Mouse (Mus musculus) CH12.LX (cell line): ENCODE measurements around the gene Sycp2. TPM values are rescaled to one million over a fixed set of nuclear protein-coding genes. Genes with fewer than 3 reads are reported as not detected.

ENCODE experiments used
- DNase-seq: peaks from one replicate; pipeline ENCODE4 v3.0.0-alpha.2; 2013; ENCODE audit errors: extremely low read depth
- H3K27ac ChIP-seq: 2 replicates; pipeline ENCODE4 v1.5.1; 2012; ENCODE audit warnings: low read depth, mild to moderate bottlenecking, control low read depth, moderate library complexity; ENCODE audit not compliant: insufficient read depth
- H3K27me3 ChIP-seq: replicated peaks from 2 replicates; pipeline ENCODE3; 2012; ENCODE audit warnings: inconsistent platforms
- H3K36me3 ChIP-seq, 2 experiments: replicated peaks in 1 of 2; 2 replicates each; pipeline versions ENCODE3 to v1.6.1; 2012; ENCODE audit warnings: inconsistent platforms in 1 of 2, low read length in 1 of 2, mild to moderate bottlenecking in 1 of 2, mixed read lengths in 1 of 2, moderate library complexity in 1 of 2; ENCODE audit not compliant: control insufficient read depth in 1 of 2, insufficient read depth in 1 of 2
- H3K4me1 ChIP-seq, 2 experiments: 2 replicates each; pipeline ENCODE4 v1.6.1; 2012; ENCODE audit warnings: inconsistent platforms in 1 of 2, moderate library complexity in 1 of 2; ENCODE audit not compliant: insufficient read depth in 2 of 2, control insufficient read depth in 1 of 2
- H3K4me2 ChIP-seq: 2 replicates; pipeline ENCODE4 v1.6.1; 2012; ENCODE audit warnings: low read depth, mild to moderate bottlenecking, control low read depth; ENCODE audit not compliant: poor library complexity, insufficient read depth, severe bottlenecking
- H3K4me3 ChIP-seq, 3 experiments: fragments of 150-350 bp in 1 of 3; sonication (generic) in 1 of 3; replicated peaks in 1 of 3; 2 replicates each; pipeline versions ENCODE3 to v1.5.1; 2011 to 2012; ENCODE audit warnings: low read depth in 2 of 3, low read length in 2 of 3, mild to moderate bottlenecking in 2 of 3, moderate library complexity in 2 of 3, control low read depth in 1 of 3, improper control_type of control experiment in 1 of 3, inconsistent platforms in 1 of 3, mixed read lengths in 1 of 3; ENCODE audit not compliant: poor library complexity in 1 of 3
- H3K79me2 ChIP-seq: replicated peaks from 2 replicates; pipeline ENCODE4 v1.6.1; 2012; ENCODE audit warnings: mild to moderate bottlenecking, moderate library complexity; ENCODE audit not compliant: control insufficient read depth, poor library complexity, insufficient read depth, severe bottlenecking; ENCODE audit errors: extremely low read depth
- H3K9ac ChIP-seq: 2 replicates; pipeline ENCODE4 v1.6.1; 2012; ENCODE audit warnings: low read depth, mild to moderate bottlenecking, control low read depth, moderate library complexity; ENCODE audit not compliant: insufficient read depth
- H3K9me3 ChIP-seq: replicated peaks from 2 replicates; pipeline ENCODE3; 2012; ENCODE audit warnings: low read length, inconsistent platforms, mixed read lengths
- BHLHE40 ChIP-seq: IDR thresholded peaks from 2 replicates; pipeline ENCODE4 v1.6.1; 2011; ENCODE audit warnings: mild to moderate bottlenecking, low read depth, low read length, improper control_type of control experiment
- ELF1 ChIP-seq: IDR thresholded peaks from 2 replicates; pipeline ENCODE4 v1.6.1; 2014; ENCODE audit warnings: low read depth, mild to moderate bottlenecking, inconsistent platforms, low read length, improper control_type of control experiment
- ETS1 ChIP-seq: conservative IDR thresholded peaks from 2 replicates; pipeline ENCODE4 v1.6.1; 2012; ENCODE audit warnings: low read depth, mild to moderate bottlenecking, inconsistent platforms, low read length, improper control_type of control experiment, moderate library complexity
- HCFC1 ChIP-seq: IDR thresholded peaks from 2 replicates; pipeline ENCODE4 v1.6.1; 2012; ENCODE audit warnings: low read depth, mild to moderate bottlenecking, inconsistent platforms, low read length, improper control_type of control experiment
- JUN ChIP-seq: IDR thresholded peaks from 2 replicates; pipeline ENCODE4 v1.6.1; 2011; ENCODE audit warnings: low read depth, mild to moderate bottlenecking, low read length, improper control_type of control experiment, moderate library complexity; ENCODE audit not compliant: insufficient read depth
- JUND ChIP-seq: conservative IDR thresholded peaks from 2 replicates; pipeline ENCODE4 v1.6.1; 2011; ENCODE audit warnings: low read depth, low read length, improper control_type of control experiment
- MYC ChIP-seq: IDR thresholded peaks from 2 replicates; pipeline ENCODE4 v1.6.1; 2011; ENCODE audit warnings: low read depth, mild to moderate bottlenecking, improper control_type of control experiment, low read length
- NELFE ChIP-seq: IDR thresholded peaks from 2 replicates; pipeline ENCODE4 v1.6.1; 2011; ENCODE audit warnings: low read depth, low read length, improper control_type of control experiment
- NRF1 ChIP-seq: IDR thresholded peaks from 2 replicates; pipeline ENCODE4 v1.6.1; 2014; ENCODE audit warnings: low read depth, mild to moderate bottlenecking, inconsistent platforms, low read length, improper control_type of control experiment, moderate library complexity
- PAX5 ChIP-seq: IDR thresholded peaks from 2 replicates; pipeline ENCODE4 v1.6.1; 2012; ENCODE audit warnings: low read length, inconsistent platforms, mixed read lengths
- POLR2A ChIP-seq: IDR thresholded peaks from 2 replicates; pipeline ENCODE4 v1.6.1; 2011; ENCODE audit warnings: low read depth, mild to moderate bottlenecking, improper control_type of control experiment, low read length
- RCOR1 ChIP-seq: conservative IDR thresholded peaks from 2 replicates; pipeline ENCODE4 v1.6.1; 2012; ENCODE audit warnings: low read depth, mild to moderate bottlenecking, inconsistent platforms, low read length, improper control_type of control experiment
- SIN3A ChIP-seq: IDR thresholded peaks from 2 replicates; pipeline ENCODE4 v1.6.1; 2012; ENCODE audit warnings: low read length, improper control_type of control experiment, inconsistent platforms
- SMC3 ChIP-seq: IDR thresholded peaks from 2 replicates; pipeline ENCODE4 v1.6.1; 2011; ENCODE audit warnings: low read depth, low read length, improper control_type of control experiment
- TBP ChIP-seq: conservative IDR thresholded peaks from 2 replicates; pipeline ENCODE4 v1.6.1; 2011; ENCODE audit warnings: low read depth, low read length, improper control_type of control experiment
- TCF12 ChIP-seq: IDR thresholded peaks from 2 replicates; pipeline ENCODE4 v1.6.1; 2014; ENCODE audit warnings: low read depth, mild to moderate bottlenecking, inconsistent platforms, low read length, improper control_type of control experiment
- UBTF ChIP-seq: IDR thresholded peaks from 2 replicates; pipeline ENCODE4 v1.6.1; 2012; ENCODE audit warnings: low read depth, mild to moderate bottlenecking, inconsistent platforms, low read length, improper control_type of control experiment, moderate library complexity
- USF1 ChIP-seq: IDR thresholded peaks from 2 replicates; pipeline ENCODE4 v1.6.1; 2014; ENCODE audit warnings: low read depth, mild to moderate bottlenecking, inconsistent platforms, low read length, improper control_type of control experiment
- ZC3H11A ChIP-seq: IDR thresholded peaks from 2 replicates; pipeline ENCODE4 v1.6.1; 2012; ENCODE audit warnings: low read depth, mild to moderate bottlenecking, inconsistent platforms, low read length, improper control_type of control experiment
- ZNF384 ChIP-seq: IDR thresholded peaks from 2 replicates; pipeline ENCODE4 v1.6.1; 2012; ENCODE audit warnings: low read depth, low read length, improper control_type of control experiment, inconsistent platforms
- dilution Hi-C: fragments of 300-500 bp; cut with MboI; formaldehyde crosslinking; loops from 2 replicates; pipeline ENCODE4 v1.14.3; 2020; ENCODE audit warnings: low sequenced_read_pairs; ENCODE audit not compliant: extremely low pct_unique_long_range_greater_than_20kb, extremely low pct_ligation_motif_present
- in situ Hi-C: fragments of 300-500 bp; cut with MboI; formaldehyde crosslinking; loops from 3 replicates; pipeline ENCODE4 v1.14.3; 2019; ENCODE audit warnings: low sequenced_read_pairs, low pct_ligation_motif_present, low pct_unique_long_range_greater_than_20kb, mixed read lengths
- polyA plus RNA-seq: library from polyadenylated mRNA; unstranded; fragments of >175 nt; gene quantifications from 2 replicates; pipeline ENCODE4 v1.2.1, GENCODE M21; 2012; ENCODE audit warnings: low read depth; ENCODE audit not compliant: insufficient read length
- total RNA-seq, 2 experiments: library from RNA; depleted of rRNA; stranded (reverse); fragments of 300-350 nt in 1 of 2; fragments of >200 nt in 1 of 2; gene quantifications; 2 replicates each; pipeline ENCODE4 v1.2.3; 2012 to 2014

The Sycp2 gene
- total and polyA plus RNA-seq, 3 experiments, result not detected

DNA sequence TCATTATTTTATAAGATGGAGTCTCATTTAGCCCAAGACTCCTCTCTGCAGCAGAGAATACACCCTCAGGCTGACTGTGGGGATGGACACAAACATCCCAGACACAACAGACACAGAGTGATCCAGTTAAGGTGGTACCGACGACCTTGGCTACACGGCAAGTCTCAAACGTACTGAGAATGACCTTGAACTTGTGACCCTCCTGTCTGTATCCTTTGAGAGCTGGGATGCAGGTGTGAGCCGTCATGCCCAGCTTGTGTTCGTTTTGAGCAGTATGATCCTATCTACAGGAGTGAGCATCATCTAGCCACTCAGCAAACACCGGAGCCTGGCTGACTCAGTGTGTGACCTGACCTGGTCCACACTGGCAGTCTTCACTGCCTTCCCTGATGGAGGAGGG lies 93.9 kb downstream of the Sycp2 start:
- dilution Hi-C loops, result no loop called here
- no peak overlapping the region for H3K4me3 ChIP-seq
- H3K9me3 ChIP-seq, result no peaks in the 10 kb centered on the region
- TF ChIP-seq RCOR1 (no peak), HCFC1 (no peak), ELF1 (no peak), SIN3A (no peak), POLR2A (no peak), NRF1 (no peak), MYC (no peak), TBP (no peak), UBTF (no peak), ETS1 (no peak), JUN (no peak), NELFE (no peak)
- in situ Hi-C loops, result no loop called here
- H3K4me1 ChIP-seq, result no peaks in the 10 kb centered on the region
- H3K36me3 ChIP-seq, result no peaks in the 10 kb centered on the region
- H3K27me3 ChIP-seq, result peaks cover 89% of the 10 kb centered on the region
- H3K9ac ChIP-seq, result no peak overlapping the region
- no peaks in the 10 kb centered on the region for H3K79me2 ChIP-seq
- DNase-seq, result no peak
- H3K27ac ChIP-seq, result no peak overlapping the region
- no peak overlapping the region for H3K4me2 ChIP-seq

DNA sequence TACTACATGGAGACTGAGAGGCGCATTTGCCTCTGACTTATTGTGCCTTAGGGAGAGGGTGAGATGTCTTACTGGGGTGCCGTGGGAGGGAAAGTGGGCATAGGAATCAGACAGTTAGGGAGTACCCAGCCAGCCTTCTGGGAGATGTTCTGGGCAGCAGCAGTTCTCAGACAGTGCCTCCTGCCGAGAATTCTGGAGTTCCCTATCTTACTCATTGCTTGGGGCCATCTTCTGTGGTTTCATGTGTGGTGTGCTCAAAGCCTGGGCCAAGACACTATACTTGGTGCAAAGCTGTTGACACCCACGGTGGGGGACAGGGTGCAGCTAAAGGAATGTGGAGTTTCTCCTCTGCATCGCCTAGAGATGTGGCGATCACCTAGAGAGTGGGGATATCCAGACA lies 102.8 kb downstream of the Sycp2 start:
- Histone ChIP-seq H3K36me3 (no peaks in the 10 kb centered on the region), H3K9me3 (no peaks in the 10 kb centered on the region), H3K4me3 (no peak overlapping the region), H3K27ac (no peak overlapping the region), H3K4me2 (no peak overlapping the region), H3K27me3 (peaks cover 85% of the 10 kb centered on the region), H3K79me2 (no peaks in the 10 kb centered on the region), H3K9ac (no peak overlapping the region), H3K4me1 (no peaks in the 10 kb centered on the region)
- dilution Hi-C loops, result no loop called here
- DNase-seq, result no peak
- TF ChIP-seq POLR2A (no peak), BHLHE40 (no peak), HCFC1 (no peak), NRF1 (no peak), MYC (no peak), USF1 (no peak), JUND (no peak), PAX5 (no peak), NELFE (no peak)
- in situ Hi-C loops, result no loop called here

DNA sequence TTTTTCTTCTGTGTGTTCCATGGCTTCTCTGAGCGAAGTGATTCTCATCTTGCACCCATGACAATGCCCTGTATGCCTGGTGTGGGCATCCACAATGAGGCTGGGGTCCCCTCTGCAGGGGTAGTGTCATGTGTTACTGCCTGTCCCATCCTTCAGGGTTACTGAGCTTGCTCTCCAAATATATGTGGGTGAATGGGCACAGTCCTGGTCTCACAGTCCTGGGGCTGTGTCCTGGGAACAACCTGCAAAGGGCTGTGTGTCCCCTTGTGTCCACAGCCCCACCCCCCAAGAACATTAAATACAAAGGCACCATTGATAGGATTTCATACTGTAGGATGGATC lies 103.3 kb downstream of the Sycp2 start:
- in situ Hi-C loops, result no loop called here
- H3K27ac ChIP-seq, result no peak overlapping the region
- no peak overlapping the region for H3K9ac ChIP-seq
- H3K4me1 ChIP-seq, result no peaks in the 10 kb centered on the region
- TF ChIP-seq PAX5 (no peak), UBTF (no peak), TCF12 (no peak), ZNF384 (no peak), SIN3A (no peak), ZC3H11A (no peak), SMC3 (no peak)
- H3K79me2 ChIP-seq, result no peaks in the 10 kb centered on the region
- H3K36me3 ChIP-seq, result no peaks in the 10 kb centered on the region
- dilution Hi-C loops, result no loop called here
- no peaks in the 10 kb centered on the region for H3K9me3 ChIP-seq
- no peak for DNase-seq
- peaks cover 82% of the 10 kb centered on the region for H3K27me3 ChIP-seq
- H3K4me3 ChIP-seq, result no peak overlapping the region
- H3K4me2 ChIP-seq, result no peak overlapping the region
